Mouse (Mus musculus): Measurements from ENCODE around the gene Gpn2.

The Gpn2 gene

DNA sequence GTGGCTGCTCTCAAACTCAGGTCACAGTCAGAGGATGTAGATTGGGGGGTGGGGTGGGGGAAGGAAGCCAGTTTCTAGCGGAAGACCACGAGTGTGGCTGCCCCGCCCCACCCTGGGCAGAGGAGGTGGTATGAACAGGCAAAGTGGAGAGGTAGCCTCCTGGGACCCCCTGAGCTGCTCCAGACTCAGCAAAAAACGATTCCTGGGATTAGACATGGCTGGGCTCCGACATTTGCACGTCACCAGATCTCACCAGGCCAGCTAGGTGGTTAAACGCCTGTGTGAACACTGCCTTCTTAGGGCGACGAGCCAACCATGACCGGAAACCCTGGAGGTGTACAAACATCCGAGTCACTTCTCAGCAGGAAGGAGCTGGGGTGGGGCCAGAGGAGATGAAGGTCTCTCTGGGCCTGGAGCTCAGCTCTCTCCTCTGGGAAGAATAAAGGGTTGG, 41.5 kb downstream of the Gpn2 start:
- peak; percentile 84 for DNase-seq (ENCODE audit: low read depth)

DNA sequence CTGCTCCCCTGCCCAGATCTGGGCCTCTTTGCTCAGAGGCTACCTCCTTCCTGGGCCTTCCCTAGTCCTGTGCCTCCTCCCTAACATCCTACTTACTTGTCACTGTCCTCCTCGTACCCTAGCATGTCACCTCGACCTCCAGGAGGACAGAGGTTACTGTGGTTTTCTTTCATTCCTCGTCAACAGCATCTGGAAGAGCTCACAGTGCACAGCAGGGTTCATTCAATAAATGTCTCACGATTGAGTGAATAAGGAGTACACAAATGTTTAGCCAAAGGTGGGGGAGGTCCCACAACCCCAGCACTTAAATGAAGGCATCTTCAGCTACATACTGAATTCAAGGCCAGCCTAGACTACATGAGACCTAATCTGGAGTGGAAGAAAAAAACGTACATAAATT, 42.1 kb downstream of the Gpn2 start:
- no peak for DNase-seq (ENCODE audit: low read depth)

- DNase-seq (ENCODE audit: low read depth), result peak; percentile 21
Measured at GRCm38 (mm10) chr4:133626621-133627020, 42.5 kb downstream of the Gpn2 start.

DNA sequence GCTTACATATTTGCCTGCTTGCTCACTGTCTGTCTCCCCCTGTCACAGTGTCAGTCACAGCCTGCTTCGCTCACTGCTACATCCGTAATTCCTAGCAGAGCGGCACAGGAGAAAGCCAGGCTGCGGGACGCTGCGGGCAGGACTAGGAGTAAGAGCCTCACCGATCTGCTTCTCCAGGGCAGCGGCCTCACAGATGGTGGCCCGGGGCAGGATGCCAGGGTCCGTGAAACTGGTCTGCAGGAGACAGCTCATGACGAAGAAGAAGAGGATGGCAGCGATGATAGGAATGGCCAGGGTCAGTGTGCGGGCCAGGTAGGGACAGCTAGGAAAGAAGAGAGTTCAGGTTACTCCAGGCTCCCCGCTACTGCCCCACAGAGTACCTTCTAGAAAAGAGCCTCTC, 42.9 kb downstream of the Gpn2 start:
- no peak for DNase-seq (ENCODE audit: low read depth)

GRCm38 (mm10) chr4:133628517-133628916, 44.4 kb downstream of the Gpn2 start:
- DNase-seq (ENCODE audit: low read depth), result peak; percentile 22

- peak; percentile 74 for DNase-seq (ENCODE audit: low read depth)
Measured at GRCm38 (mm10) chr4:133629191-133629590, 45.0 kb downstream of the Gpn2 start.

DNA sequence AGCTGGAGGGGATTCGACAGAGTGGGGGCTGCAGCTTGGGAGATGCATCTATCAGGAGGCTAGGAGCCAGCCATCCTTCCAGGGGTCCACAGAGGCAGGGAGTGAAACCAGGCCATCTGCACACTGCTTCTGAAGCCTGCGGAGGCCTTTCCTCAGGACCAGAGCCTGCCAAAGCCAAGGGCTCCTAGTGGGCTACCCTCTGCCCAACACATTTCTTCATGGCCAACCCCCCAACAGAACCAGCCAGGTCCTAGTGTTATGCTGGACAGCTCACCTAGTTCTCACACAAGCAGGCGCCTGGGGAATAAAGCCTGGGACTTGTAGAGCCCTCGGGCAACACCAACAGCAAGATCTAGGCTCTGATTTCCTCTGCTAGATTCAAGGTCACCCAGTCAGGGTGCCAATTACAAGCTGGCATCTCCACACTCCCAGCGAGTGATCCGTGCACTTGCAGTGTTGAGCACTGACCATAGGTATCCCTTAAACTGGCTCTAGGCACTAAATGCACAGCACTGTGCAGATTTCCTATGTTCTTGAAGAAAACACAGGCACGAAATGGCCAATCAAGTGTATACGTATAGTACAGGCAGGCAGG, 46.3 kb downstream of the Gpn2 start:
- DNase-seq (ENCODE audit: low read depth), result peak; percentile 32

- DNase-seq (ENCODE audit: low read depth), result peak; percentile 61
Measured at GRCm38 (mm10) chr4:133631071-133631768, 47.1 kb downstream of the Gpn2 start.

DNA sequence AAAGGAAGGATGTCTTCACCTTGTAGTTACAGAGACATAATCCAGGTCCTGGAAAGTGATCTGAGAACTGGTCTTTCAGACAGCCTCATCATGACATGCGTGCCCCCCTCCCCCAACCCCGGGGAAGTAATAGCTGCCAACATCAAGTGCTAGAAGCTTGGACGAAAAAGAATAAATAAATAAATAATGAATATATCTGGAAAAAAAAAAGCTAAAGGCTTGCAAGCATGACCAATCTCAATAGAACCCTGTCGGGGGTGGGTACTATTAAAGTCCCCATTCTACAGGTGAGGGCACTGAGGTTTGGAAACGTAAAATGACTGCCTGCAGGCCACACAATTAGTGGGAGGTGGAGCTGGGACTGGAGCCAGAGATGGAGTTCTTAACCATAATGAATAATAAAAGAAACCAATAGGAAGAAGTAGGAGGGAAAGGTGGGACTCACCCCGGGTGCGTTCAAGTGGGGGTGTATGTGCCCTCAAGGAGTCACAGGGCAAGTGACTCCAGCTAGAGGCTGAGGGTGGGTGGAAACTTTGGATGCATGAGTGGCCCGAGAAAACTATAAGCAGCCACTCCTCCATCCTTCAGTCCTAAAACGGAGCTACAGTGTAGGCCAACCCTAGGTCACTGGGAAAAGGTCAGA, 47.7 kb downstream of the Gpn2 start:
- peak; percentile 43 for DNase-seq (ENCODE audit: low read depth)

DNA sequence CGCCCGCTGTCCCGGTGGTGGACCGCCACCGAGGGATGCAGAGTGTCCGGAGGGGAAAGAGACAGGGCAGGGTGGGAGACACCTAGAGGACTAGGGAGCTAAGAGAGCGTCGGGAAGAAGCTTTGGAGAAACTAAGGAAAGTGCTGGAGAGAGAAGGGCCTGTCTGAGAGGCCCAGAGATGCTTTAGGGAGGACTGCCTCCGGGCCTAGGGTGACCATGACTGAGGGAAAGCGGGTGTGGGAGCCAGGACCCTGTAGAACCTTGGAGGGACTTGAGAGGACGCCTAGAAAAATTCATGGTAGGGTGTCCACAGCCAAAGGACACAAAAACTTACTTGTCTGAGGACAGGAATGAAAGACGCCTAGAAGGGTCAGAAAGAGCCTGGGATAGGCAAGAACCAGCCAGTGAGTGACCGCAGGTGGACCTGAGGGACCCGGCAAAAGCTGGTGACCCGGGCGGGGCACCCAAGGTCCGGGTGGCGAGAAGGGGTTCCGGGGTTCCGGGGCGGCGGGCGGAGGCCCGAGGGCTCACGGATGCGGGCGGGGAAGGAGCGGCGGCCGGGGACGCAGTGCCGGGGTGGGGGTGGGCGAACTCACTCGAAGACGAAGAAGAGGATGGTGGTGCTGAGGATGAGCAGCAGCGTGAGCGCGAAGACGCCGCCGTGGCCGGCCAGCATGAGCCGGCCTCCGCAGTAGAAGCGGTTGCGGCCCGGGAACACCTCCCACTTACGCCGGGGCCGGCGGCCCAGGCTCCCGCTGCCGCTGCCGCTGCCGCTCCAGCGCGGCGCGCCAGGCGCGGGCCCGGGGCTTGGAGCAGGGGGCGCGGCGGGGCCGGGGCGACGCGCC, 48.5 kb downstream of the Gpn2 start:
- DNase-seq (ENCODE audit: low read depth), result peak; percentile 68

GRCm38 (mm10) chr4:133633332-133634042, 49.3 kb downstream of the Gpn2 start:
- DNase-seq (ENCODE audit: low read depth), result peak; percentile 91

GRCm38 (mm10) chr4:133634043-133634410, 49.9 kb downstream of the Gpn2 start:
- DNase-seq (ENCODE audit: low read depth), result no peak

Data from naive thymus-derived CD4-positive, alpha-beta T cell, adult 2 months (primary cell).